Mouse (Mus musculus): ENCODE results near the gene Scpep1. TPM values are rescaled to one million over a fixed set of nuclear protein-coding genes. Genes with fewer than 3 reads are reported as not detected.

The Scpep1 gene
- total and polyA plus RNA-seq, 3 experiments = 2.1 to 25.2 (median 8.1) TPM

DNA sequence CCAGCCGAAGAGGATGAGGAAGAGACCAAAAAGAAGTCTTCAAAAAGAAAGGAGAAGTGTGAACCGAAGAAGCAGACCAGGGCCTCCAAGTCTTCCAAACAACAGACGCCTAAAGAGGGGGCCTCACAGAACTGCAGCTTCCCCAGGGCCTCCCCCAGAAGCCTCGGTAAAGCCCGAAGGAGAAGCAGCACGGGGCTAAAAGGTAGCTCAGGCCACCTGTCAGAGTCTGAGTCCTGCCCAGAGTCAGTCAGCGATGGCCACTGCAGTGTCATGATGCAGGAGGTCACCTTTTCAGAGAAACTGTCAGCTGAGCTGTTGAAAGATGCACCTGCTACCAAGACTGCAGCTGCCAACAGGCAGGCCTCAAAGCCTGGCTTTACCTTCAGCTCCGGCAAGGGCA is 26.1 kb upstream of the Scpep1 start:
- ATAC-seq (ENCODE audit: extremely low read depth, insufficient number of reproducible peaks, low FRiP score, poor library complexity, severe bottlenecking) = no peak

DNA sequence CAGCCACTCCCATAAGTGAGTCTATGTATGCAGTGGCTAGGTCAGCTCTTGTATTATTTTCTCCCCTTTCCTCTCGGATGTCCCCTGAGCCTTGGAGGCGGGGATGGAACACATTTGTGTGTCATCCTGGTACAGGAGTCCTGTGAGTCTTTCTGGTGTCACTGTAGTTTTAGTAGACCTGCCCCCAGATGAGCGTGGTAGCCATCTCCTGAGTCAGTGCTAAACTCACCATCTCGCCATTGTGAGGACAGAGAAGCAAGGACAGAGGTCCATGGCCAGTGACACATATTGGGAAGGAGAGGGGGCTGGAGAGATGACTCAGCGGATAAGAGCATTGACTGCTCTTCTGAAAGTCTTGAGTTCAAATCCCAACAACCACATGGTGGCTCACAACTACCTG is 21.9 kb upstream of the Scpep1 start:
- no peak for DNase-seq (ENCODE audit: low spot score)
- H3K36me3 ChIP-seq (replicated peaks) = peaks cover 40% of the 10 kb centered on the region
- peaks cover 16% of the 10 kb centered on the region for H3K4me1 ChIP-seq (ENCODE audit: insufficient read depth, low read depth, low read length)
- no peaks in the 10 kb centered on the region for H3K27me3 ChIP-seq (ENCODE audit: insufficient read depth, low read length)
- no peak overlapping the region for H3K4me3 ChIP-seq (ENCODE audit: low read depth, low read length)
- TF ChIP-seq GATA2 (IDR thresholded peaks at IDR 0.05; ENCODE audit: borderline replicate concordance, low read depth, low read length) (no peak), GATA1 (IDR thresholded peaks at IDR 0.05; ENCODE audit: borderline replicate concordance, low read length) (no peak), CTCF (IDR thresholded peaks at IDR 0.05; ENCODE audit: low read depth, low read length) (no peak), POLR2AphosphoS5 (IDR thresholded peaks at IDR 0.05; ENCODE audit: insufficient replicate concordance, low read depth, low read length) (no peak), TAL1 (conservative IDR thresholded peaks at IDR 0.05; ENCODE audit: low read depth, low read length) (no peak)
- no peaks in the 10 kb centered on the region for H3K9me3 ChIP-seq (replicated peaks)
- ATAC-seq (ENCODE audit: extremely low read depth, insufficient number of reproducible peaks, low FRiP score, poor library complexity, severe bottlenecking) = no peak

More for the DNA sequence above, 26.1 kb upstream of the Scpep1 start:
- Histone ChIP-seq H3K27me3 (ENCODE audit: insufficient read depth, low read length) (no peaks in the 10 kb centered on the region), H3K4me1 (ENCODE audit: insufficient read depth, low read depth, low read length) (peaks cover 3% of the 10 kb centered on the region; the same call in 1 of the 2 replicates), H3K9me3 (replicated peaks) (no peaks in the 10 kb centered on the region), H3K4me3 (ENCODE audit: low read depth, low read length) (no peak overlapping the region), H3K36me3 (replicated peaks) (peaks cover 69% of the 10 kb centered on the region)
- no peak for DNase-seq (ENCODE audit: low spot score)
- TF ChIP-seq GATA1 (IDR thresholded peaks at IDR 0.05; ENCODE audit: borderline replicate concordance, low read length) (no peak), POLR2AphosphoS5 (IDR thresholded peaks at IDR 0.05; ENCODE audit: insufficient replicate concordance, low read depth, low read length) (no peak), TAL1 (conservative IDR thresholded peaks at IDR 0.05; ENCODE audit: low read depth, low read length) (no peak)

DNA sequence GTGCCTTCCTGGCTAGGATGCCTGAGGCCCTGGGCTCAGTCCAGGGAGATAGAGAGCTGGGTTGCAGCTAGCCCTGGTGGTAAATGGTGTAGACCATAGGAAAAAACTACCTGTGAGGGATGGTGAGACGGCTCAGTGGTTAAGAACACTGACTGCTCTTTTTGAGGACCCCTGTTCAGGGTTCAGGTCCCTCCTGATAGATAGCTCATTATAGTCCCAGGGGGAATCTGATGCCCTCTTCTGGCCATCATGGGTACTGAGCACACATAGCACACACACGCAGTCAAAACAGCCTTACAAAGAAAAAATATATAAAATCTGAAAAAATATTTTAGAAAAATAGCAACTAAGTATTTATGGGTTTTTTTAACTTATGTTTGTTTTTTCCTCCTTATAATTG is 21.1 kb upstream of the Scpep1 start:
- peak; percentile 39 for TF ChIP-seq CTCF (IDR thresholded peaks at IDR 0.05; ENCODE audit: low read depth, low read length)
- TF ChIP-seq GATA1 (IDR thresholded peaks at IDR 0.05; ENCODE audit: borderline replicate concordance, low read length) = no peak
- H3K4me1 ChIP-seq (ENCODE audit: insufficient read depth, low read depth, low read length) = peaks cover 16% of the 10 kb centered on the region
- DNase-seq (ENCODE audit: low spot score) = no peak

DNA sequence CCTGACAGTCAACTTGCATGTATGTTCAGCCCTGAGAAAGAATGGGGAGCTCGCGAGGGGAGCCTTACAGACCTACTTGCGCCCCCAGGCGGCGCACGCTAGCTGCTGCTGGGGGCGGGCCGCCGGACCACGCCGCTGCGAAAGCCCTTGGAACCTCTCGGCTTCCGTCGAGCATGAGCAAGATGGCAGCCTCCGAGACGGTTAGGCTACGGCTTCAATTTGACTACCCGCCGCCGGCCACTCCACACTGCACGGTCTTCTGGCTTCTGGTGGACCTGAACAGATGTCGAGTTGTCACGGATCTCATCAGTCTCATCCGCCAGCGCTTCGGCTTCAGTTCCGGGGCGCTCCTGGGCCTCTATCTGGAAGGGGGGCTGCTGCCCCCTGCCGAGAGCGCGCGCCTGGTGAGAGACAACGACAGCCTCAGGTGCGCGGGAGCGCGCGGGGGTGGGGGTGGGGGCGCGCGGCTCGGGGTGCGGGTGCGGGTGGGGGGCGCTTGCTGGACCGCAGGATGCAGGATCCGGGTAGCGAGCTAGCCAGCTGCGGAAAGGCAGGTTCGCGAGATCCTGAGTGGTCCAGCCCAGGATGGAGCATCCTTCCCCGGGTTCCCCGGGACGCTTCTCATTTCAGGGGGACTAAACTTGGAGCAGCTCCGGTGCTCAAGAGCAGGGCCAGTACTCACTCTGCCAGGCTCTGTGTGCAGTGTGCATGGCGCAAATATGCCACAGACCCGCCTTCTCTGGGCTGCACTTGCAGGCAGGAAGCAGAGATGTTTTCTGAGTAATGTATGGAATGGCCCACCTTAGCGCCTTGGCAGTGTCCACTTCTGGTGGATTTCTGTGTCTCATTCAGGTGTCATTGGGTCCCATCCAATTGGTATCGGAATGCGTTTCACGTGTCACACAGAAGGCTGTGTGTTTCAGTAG is 18.8 kb upstream of the Scpep1 start:
- ATAC-seq (ENCODE audit: extremely low read depth, insufficient number of reproducible peaks, low FRiP score, poor library complexity, severe bottlenecking) = peak; percentile 84
- Histone ChIP-seq H3K27me3 (ENCODE audit: insufficient read depth, low read length) (no peaks in the 10 kb centered on the region), H3K4me1 (ENCODE audit: insufficient read depth, low read depth, low read length) (peaks cover 16% of the 10 kb centered on the region), H3K4me3 (ENCODE audit: low read depth, low read length) (peak overlapping the region; percentile 75), H3K9me3 (replicated peaks) (no peaks in the 10 kb centered on the region), H3K36me3 (replicated peaks) (peaks cover 22% of the 10 kb centered on the region)
- DNase-seq (ENCODE audit: low spot score) = peak; percentile 88
- TF ChIP-seq CTCF (IDR thresholded peaks at IDR 0.05; ENCODE audit: low read depth, low read length) = peak; percentile 62
- no peak for TF ChIP-seq GATA1 (IDR thresholded peaks at IDR 0.05; ENCODE audit: borderline replicate concordance, low read length)

More for the DNA sequence above, 21.1 kb upstream of the Scpep1 start:
- ATAC-seq (ENCODE audit: extremely low read depth, insufficient number of reproducible peaks, low FRiP score, poor library complexity, severe bottlenecking) = no peak
- Histone ChIP-seq H3K36me3 (replicated peaks) (peaks cover 31% of the 10 kb centered on the region), H3K9me3 (replicated peaks) (no peaks in the 10 kb centered on the region), H3K4me3 (ENCODE audit: low read depth, low read length) (no peak overlapping the region), H3K27me3 (ENCODE audit: insufficient read depth, low read length) (no peaks in the 10 kb centered on the region)

DNA sequence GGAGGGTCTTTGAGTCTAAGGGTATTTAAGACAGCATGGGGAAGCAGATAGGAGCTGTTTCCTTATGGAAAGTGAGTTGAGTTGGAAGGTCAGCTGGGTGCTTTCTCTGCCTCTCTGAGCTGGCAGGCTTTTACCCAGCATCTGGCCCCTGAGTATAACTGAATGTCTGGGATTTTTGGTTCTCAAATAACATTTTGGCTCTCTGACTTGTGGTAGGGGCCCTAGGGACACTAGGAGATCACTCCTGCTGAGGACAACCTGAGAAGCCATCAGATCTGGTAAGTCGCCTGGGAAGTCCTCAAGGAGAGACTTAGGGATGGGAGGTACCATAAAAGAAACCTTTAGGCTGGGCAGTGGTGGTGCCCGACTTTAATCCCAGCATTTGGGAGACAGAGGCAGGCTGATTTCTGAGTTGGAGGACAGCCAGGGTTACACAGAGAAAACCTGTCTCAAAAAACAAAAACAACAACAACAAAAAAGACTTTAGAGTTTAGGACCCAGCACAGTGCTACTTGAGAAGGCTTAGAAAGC is 15.0 kb upstream of the Scpep1 start, which contains the start of gene Coil:
Coil (plus strand) TSS at position 51 of the 531 bp plus-strand sequence.
- Histone ChIP-seq H3K27me3 (ENCODE audit: insufficient read depth, low read length) (peaks cover 2% of the 10 kb centered on the region), H3K9me3 (replicated peaks) (no peaks in the 10 kb centered on the region), H3K4me3 (ENCODE audit: low read depth, low read length) (no peak within 1 kb of the TSS), H3K36me3 (replicated peaks) (peaks cover 3% of the 10 kb centered on the region), H3K4me1 (ENCODE audit: insufficient read depth, low read depth, low read length) (peaks cover 13% of the 10 kb centered on the region)
- no peak for TF ChIP-seq TAL1 (conservative IDR thresholded peaks at IDR 0.05; ENCODE audit: low read depth, low read length)
- DNase-seq (ENCODE audit: low spot score) (no peak), ATAC-seq (ENCODE audit: extremely low read depth, insufficient number of reproducible peaks, low FRiP score, poor library complexity, severe bottlenecking) (no peak)

DNA sequence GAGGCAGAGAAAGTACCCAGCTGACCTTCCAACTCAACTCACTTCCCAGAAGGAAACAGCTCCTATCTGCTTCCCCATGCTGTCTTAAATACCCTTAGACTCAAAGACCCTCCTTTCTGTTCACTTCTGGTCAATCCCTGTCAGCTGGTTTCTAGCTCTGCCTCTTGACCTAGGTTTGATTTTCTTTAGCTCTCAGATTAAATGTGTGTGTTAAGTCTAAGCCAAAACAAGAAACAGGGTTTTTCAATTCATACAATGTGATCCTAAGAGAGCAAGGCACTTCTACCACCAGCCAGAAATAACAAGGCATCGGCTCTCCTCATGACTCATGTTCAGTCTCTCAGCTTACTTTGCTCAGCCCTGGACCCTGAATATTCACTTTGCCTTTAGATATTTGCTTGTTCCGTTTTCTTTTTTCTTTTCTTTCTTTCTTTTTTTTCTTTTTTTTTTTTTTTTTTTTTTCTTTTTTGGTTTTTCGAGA is 11.7 kb upstream of the Scpep1 start, which contains the start of gene Elobl:
Elobl (minus strand) TSS at position 51 of the 481 bp plus-strand sequence.
- no peaks in the 10 kb centered on the region for H3K9me3 ChIP-seq (replicated peaks)
- no peaks in the 10 kb centered on the region for H3K4me1 ChIP-seq (ENCODE audit: insufficient read depth, low read depth, low read length)
- H3K27me3 ChIP-seq (ENCODE audit: insufficient read depth, low read length) = peaks cover 12% of the 10 kb centered on the region
- TF ChIP-seq POLR2AphosphoS5 (IDR thresholded peaks at IDR 0.05; ENCODE audit: insufficient replicate concordance, low read depth, low read length) (no peak), GATA1 (IDR thresholded peaks at IDR 0.05; ENCODE audit: borderline replicate concordance, low read length) (no peak), CTCF (IDR thresholded peaks at IDR 0.05; ENCODE audit: low read depth, low read length) (no peak)
- DNase-seq (ENCODE audit: low spot score) (no peak), ATAC-seq (ENCODE audit: extremely low read depth, insufficient number of reproducible peaks, low FRiP score, poor library complexity, severe bottlenecking) (no peak)
- H3K36me3 ChIP-seq (replicated peaks) = no peaks in the 10 kb centered on the region
- no peak within 1 kb of the TSS for H3K4me3 ChIP-seq (ENCODE audit: low read depth, low read length)

Data from G1E (cell line).